Mouse (Mus musculus) C2C12 (cell line): ENCODE measurements around the gene Izumo1r.

ENCODE experiments used
- CTCF ChIP-seq: IDR thresholded peaks from one replicate; pipeline ENCODE4 v1.5.1; 2011; ENCODE audit not compliant: control insufficient read depth, insufficient read depth, insufficient read length
- FOSL1 ChIP-seq: IDR thresholded peaks from one replicate; pipeline ENCODE4 v1.8.0; 2011; ENCODE audit warnings: mild to moderate bottlenecking, low read length; ENCODE audit not compliant: poor library complexity, insufficient read depth, severe bottlenecking
- MAX ChIP-seq: IDR thresholded peaks from one replicate; pipeline ENCODE4 v1.6.1; 2011; ENCODE audit warnings: mild to moderate bottlenecking, control low read depth
- MYOD1 ChIP-seq: IDR thresholded peaks from one replicate; pipeline ENCODE4 v1.6.1; 2011; ENCODE audit warnings: low read depth; ENCODE audit not compliant: control insufficient read depth, insufficient read length
- MYOG ChIP-seq: IDR thresholded peaks from one replicate; pipeline ENCODE4 v1.6.1; 2011; ENCODE audit not compliant: control insufficient read depth, insufficient read length; ENCODE audit errors: extremely low read depth
- USF1 ChIP-seq: IDR thresholded peaks from one replicate; pipeline ENCODE4 v1.6.1; 2011; ENCODE audit warnings: low read depth, mild to moderate bottlenecking, control low read depth, moderate library complexity

DNA sequence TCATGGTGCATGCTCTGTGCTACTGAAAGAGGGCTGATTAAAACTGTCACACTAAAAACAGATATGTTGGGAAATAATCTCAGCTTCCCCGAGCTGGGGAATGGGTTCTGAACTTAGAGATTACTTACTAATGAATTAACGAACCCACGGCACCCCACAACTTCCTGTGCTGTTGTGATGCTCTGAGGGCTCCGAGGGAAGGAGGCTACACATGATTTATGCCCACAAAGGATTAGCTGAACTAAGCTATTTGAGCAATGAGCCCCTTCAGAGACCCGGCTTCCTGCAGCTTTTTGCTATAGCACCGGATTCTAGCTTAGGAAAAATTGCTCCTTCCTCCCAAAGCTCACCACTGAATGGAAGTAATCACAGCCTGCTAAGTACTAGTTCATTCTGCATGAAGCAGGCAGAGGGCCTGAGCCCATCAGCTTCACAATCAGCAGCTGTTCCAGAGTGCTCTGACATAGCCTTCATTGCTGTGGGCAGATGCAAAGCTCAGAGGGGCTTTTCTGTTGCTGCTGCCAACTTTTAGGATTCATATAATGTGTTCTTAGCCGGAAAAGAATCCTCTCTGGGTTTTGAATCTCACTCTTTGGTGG lies 8.4 kb downstream of the Izumo1r start:
- no peak for TF ChIP-seq USF1
- no peak for TF ChIP-seq CTCF
- no peak for TF ChIP-seq MYOG
- TF ChIP-seq MAX = no peak
- no peak for TF ChIP-seq FOSL1
- TF ChIP-seq MYOD1 = no peak
